Mouse (Mus musculus): ENCODE measurements around the gene Akap17b.

Gene Akap17b

DNA sequence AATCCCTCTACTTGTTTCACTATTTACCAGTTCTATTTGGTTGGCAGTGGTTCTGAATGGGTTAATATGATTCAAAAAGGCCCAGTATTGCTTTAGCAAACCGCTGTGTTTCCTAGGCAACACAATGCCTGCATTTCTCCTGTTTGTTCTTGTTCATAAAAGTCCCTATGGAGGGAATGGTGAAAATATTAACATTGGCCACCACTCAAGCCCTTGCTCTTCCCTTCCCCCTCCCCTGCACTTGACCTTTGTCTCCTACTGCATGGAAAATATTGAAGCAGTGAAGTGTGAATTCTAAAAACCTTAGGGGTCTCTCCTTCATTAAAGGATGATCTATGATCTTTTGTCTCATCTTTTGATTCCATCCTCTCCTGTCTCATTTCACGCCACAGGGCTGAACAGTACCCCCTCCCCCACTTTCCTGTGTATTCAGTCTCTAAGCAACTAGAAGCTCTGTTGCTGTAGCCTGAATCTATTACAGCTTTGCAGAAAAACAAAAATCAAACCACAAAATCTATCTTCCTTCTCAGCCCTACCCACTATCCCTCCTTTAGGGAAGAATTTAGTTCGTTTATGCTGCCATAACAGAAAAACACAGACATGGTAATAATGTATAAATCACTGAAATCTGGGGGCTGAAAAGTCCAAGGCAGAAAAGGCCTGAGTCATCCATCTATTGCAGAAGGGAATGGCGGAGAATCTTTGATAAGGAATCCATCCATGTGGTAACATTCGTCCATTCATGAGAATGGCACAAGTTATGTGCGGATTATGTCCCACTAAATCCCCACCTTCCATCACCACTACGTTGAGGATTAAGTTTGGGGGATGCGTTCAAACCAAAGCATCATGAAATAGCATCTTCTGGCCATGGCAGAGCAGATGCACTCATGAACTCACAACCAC lies 57.6 kb downstream of the Akap17b start:
- intact Hi-C loops (cut with DNase I): no loop called here

DNA sequence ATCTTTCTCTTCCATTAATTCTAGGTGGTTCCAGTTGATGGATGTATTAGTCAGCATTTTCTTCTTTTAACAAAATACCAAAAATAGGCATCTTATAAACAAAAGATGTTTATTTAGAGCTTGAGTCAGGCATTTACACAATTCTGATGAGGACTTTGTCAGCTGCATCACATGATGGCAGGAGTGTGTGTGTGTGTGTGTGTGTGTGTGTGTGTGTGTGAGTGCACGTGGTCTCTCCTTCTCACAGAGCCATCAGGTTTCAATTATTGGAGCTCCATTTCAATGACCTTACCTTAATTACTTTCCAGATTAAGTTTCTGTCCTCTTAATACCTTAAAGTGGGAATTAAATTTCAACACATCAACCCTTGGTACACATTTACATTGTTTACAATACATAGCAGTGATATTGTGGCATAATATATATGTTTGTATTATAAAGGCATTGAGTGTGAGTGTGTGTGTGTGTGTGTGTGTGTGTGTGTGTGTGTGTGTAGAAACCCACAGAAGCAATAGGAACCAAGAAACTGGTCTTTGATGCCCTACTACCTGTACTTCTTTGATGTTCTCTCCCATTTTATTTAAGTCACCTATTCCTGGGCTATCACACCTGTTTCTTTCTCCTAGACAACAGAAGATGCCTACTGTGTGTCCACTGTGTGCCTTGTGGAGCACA lies 58.4 kb downstream of the Akap17b start:
- intact Hi-C loops (cut with DNase I): no loop called here

DNA sequence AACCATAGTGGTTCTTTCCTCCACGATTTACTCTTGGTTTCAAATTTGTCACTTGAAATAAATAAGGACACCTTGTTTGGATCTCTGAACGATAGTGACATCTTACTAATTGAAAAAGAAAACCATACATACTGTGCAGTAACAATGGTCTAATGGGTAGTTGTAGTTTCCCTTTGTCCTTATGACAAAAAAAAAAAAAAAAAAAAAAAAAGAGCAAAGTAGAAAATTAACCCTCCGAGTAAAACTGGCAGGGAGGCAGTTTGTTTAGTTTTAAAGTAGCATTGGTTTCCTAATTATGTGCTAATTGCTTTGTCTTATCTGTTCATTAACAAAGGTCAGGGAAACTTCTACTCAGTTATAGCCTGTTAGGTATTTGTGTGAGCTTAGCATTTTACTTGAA lies 83.1 kb downstream of the Akap17b start:
- intact Hi-C loops (cut with DNase I): no loop called here

DNA sequence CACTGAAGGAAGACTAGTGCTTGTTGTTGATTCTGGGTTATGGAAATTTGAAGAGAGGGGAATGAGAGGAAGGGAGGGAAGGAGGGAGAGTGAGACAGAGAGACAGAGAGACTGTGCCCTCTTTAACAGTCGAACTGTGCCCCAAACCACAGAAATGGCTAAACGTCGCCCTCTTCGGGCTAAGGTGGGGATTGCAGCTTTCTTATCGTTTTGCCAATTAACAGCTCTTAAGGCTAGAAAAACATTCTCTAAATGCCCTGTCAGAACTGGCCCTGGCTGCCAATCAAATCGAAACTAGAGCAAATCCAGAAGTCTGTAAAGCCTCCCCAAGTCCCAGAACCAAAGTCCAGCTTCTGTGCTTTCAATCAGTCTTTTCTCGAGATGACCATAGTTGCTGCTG lies 83.5 kb downstream of the Akap17b start:
- intact Hi-C loops (cut with DNase I): no loop called here

DNA sequence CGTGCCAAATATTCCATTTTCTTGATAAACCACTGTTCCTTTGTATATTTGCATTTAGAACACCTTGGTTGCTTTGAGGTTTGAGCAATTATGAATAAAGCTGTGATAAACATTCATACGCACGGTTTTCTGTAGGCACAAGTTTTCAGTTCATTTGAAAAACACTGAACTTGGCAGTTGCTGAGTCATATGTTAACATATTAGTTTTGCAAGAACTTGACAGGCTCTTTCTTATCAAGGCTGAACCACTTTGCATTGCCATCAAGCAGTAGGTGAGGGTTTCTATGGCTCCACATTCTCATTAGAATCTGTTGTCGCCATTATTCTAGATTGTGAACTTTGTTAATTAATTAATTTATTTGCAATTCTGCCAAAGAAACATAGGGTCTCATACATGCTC lies 85.0 kb downstream of the Akap17b start:
- intact Hi-C loops (cut with DNase I): no loop called here
